Mouse (Mus musculus) stomach, postnatal 0 days (tissue): ENCODE data around the gene Ap3d1. TPM values are rescaled to one million over a fixed set of nuclear protein-coding genes. Genes with fewer than 3 reads are reported as not detected.

Experiments used
- ATAC-seq: fragments of 200-750 bp; cut with Nextera tagmentation; 2 replicates; pipeline ENCODE4 v1.8.0; 2017; ENCODE audit not compliant: low FRiP score, low TSS enrichment
- DNase-seq: peaks from one replicate; pipeline ENCODE4 v3.0.0-alpha.2; 2016; ENCODE audit warnings: low spot score
- H3K27ac ChIP-seq: fragments of 300-500 bp; sonication (generic); replicated peaks from 2 replicates; pipeline ENCODE4 v1.5.1; 2014; ENCODE audit warnings: mild to moderate bottlenecking, control low read depth
- H3K27me3 ChIP-seq: fragments of 300-500 bp; sonication (generic); 2 replicates; pipeline ENCODE4 v1.6.1; 2014; ENCODE audit warnings: low read length; ENCODE audit not compliant: control insufficient read depth, insufficient read depth
- H3K36me3 ChIP-seq: fragments of 300-500 bp; sonication (generic); 2 replicates; pipeline ENCODE4 v1.6.1; 2014; ENCODE audit warnings: low read length, mixed read lengths; ENCODE audit not compliant: control insufficient read depth, insufficient read depth
- H3K4me1 ChIP-seq: fragments of 300-500 bp; sonication (generic); replicated peaks from 2 replicates; pipeline ENCODE4 v1.6.1; 2014; ENCODE audit warnings: antibody characterized with exemption; ENCODE audit not compliant: control insufficient read depth, insufficient read depth
- H3K4me2 ChIP-seq: fragments of 300-500 bp; sonication (generic); replicated peaks from 2 replicates; pipeline ENCODE4 v1.6.1; 2014; ENCODE audit warnings: low read depth, mild to moderate bottlenecking, control low read depth, moderate library complexity
- H3K4me3 ChIP-seq: fragments of 300-500 bp; sonication (generic); 2 replicates; pipeline ENCODE4 v1.5.1; 2014; ENCODE audit warnings: low read depth, low read length, control low read depth
- H3K9ac ChIP-seq: fragments of 300-500 bp; sonication (generic); 2 replicates; pipeline ENCODE4 v1.6.1; 2014; ENCODE audit warnings: mild to moderate bottlenecking, low read length, control low read depth, mixed read lengths
- H3K9me3 ChIP-seq: fragments of 300-500 bp; sonication (generic); 2 replicates; pipeline ENCODE4 v1.6.1; 2016; ENCODE audit warnings: low read length; ENCODE audit not compliant: control insufficient read depth
- CTCF ChIP-seq: IDR thresholded peaks from 2 replicates; pipeline ENCODE4 v1.5.1; 2016; ENCODE audit warnings: antibody characterized with exemption, low read depth, mild to moderate bottlenecking, moderate library complexity
- EP300 ChIP-seq: optimal IDR thresholded peaks from 2 replicates; pipeline ENCODE3; 2016; ENCODE audit warnings: antibody characterized with exemption
- WGBS: fragments of 180-500 bp; shearing (Covaris S2); extraction: QIAGEN DNeasy Blood & Tissue Kit; methylation state at CpG from one replicate; pipeline ENCODE4 v1.1.7; 2014; 5-methylcytosine and 5-hydroxymethylcytosine counted together
- polyA plus RNA-seq: library from polyadenylated mRNA; unstranded; fragments of >200 nt; fragmentation: Nextera tagmentation; extraction: Ambion mirVana; gene quantifications from 2 replicates; pipeline ENCODE4 v1.2.1, GENCODE M21; 2015

Ap3d1 gene
- polyA plus RNA-seq = 38.7 and 42.7 TPM in 2 replicates

- peak; percentile 97 for DNase-seq
- TF ChIP-seq CTCF (peak; percentile 49), EP300 (no peak)
- Histone ChIP-seq H3K4me1 (peaks cover 10% of the 10 kb centered on the region; the same call in 1 of the 2 replicates), H3K9ac (peak within 1 kb of the TSS; percentile 97), H3K4me2 (peak within 1 kb of the TSS; percentile 90), H3K27ac (peak within 1 kb of the TSS; percentile 88), H3K9me3 (no peaks in the 10 kb centered on the region), H3K27me3 (no peaks in the 10 kb centered on the region), H3K4me3 (peak within 1 kb of the TSS; percentile 99), H3K36me3 (no peaks in the 10 kb centered on the region; the same call in 1 of the 2 replicates)
- peak; percentile 99 for ATAC-seq
- 2% methylated on average over 25 of the region's 25 CpGs for WGBS
Measured at GRCm38 (mm10) chr10:80742180-80742978, at the start of gene Ap3d1. Gene Ap3d1 (minus strand): TSS chr10:80742264.

DNA sequence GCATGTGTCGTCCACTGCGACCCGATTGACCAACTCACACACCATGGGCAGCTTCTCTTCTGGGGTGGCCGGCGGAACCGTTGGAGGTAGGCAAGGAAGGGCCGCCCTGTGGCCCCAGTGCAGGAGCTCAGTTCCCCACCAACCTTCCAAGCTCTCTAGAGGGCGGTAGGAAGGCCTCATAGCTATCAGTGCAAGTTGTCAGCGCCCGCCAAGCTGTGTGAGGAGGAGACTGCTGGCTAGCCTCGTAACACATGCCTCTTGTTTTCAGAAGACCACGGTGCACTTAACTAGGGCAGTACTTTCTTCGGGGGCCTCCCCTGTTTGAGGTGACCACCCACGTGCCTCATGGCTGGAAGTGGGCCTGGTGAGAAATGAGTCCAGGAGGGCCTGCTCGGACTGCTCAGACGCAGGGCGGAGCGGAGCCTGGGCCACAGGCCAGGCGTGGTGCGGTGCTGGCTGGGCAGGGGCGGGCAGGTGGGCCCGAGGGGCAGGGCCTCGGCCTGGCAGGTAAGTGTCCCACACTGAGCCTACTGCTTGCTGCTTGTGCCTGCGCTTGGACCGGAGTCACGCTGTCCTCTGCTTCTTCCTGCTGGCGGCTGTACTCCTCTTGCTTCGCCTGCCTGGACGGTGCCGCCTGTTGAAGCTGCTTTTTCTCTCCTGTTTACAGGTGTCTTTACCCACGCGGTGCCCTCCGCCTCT is 49.6 kb upstream of the Ap3d1 start:
- no peak for ATAC-seq

DNA sequence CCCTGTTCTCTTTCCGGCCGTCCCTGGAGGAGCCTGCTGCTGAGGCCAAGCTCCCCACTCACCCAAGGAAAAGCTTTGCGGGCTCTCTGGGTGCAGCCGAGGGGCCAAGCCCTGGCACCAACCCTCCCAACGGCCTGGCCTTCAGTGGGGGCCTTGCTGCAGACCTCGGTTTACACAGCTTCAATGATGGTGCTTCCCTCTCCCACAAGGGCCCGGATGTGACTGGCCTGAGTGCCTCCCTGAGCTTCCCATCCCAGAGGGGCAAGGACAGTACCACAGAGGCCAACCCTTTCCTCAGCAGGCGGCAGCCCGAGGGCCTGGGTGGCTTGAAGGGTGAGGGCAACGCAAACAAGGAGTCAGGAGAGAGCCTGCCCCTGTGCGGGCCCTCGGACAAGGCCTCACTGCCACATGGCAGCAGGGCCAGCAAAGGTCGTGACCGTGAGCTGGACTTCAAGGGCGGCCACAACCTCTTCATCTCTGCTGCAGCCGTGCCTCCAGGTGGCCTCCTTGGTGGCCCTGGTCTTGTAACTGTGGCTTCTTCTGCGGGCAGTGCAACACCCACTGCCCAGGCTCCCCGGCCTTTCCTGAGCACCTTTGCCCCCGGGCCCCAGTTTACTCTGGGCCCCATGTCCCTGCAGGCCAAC is 48.8 kb upstream of the Ap3d1 start:
- H3K4me2 ChIP-seq = no peak overlapping the region
- H3K4me1 ChIP-seq = no peaks in the 10 kb centered on the region
- no peak for TF ChIP-seq CTCF
- TF ChIP-seq EP300 = no peak
- no peak overlapping the region for H3K4me3 ChIP-seq
- H3K36me3 ChIP-seq = peaks cover 61% of the 10 kb centered on the region
- 90% methylated on average over 19 of the region's 19 CpGs for WGBS
- H3K27ac ChIP-seq = no peak overlapping the region
- no peaks in the 10 kb centered on the region for H3K27me3 ChIP-seq
- no peaks in the 10 kb centered on the region for H3K9me3 ChIP-seq
- no peak overlapping the region for H3K9ac ChIP-seq
- no peak for ATAC-seq
- DNase-seq = no peak

More for the DNA sequence above, 49.6 kb upstream of the Ap3d1 start:
- Histone ChIP-seq H3K27ac (no peak overlapping the region), H3K4me3 (no peak overlapping the region), H3K4me2 (no peak overlapping the region), H3K9ac (no peak overlapping the region), H3K9me3 (no peaks in the 10 kb centered on the region), H3K4me1 (no peaks in the 10 kb centered on the region; the same call in 1 of the 2 replicates), H3K36me3 (peaks cover 58% of the 10 kb centered on the region), H3K27me3 (no peaks in the 10 kb centered on the region)
- TF ChIP-seq EP300 = no peak
- TF ChIP-seq CTCF = no peak
- no peak for DNase-seq
- 71% methylated on average over 30 of the region's 33 CpGs for WGBS

DNA sequence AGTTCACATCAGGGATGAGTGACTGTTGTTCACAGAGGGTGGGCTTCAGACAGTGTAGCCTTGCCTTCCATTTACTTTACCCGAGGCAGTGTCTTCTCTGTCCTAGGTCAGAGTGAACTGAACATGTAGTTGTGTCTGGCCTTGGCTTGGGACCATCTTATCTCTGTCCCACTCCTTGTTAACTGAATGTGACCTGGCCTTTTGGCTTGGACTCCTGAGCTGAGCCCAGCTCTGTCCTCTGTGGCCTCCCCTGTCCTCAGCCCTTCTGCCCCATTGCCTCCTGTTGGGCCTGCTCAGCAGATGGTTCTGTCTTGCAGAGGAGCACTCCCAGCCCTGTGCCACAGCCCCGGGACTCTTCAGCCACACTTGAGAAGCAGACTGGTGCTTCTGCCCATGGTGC is 45.5 kb upstream of the Ap3d1 start:
- H3K4me3 ChIP-seq = no peak overlapping the region
- H3K4me1 ChIP-seq = no peaks in the 10 kb centered on the region
- H3K9ac ChIP-seq = no peak overlapping the region
- no peak overlapping the region for H3K4me2 ChIP-seq
- no peaks in the 10 kb centered on the region for H3K9me3 ChIP-seq
- TF ChIP-seq EP300 (no peak), CTCF (no peak)
- DNase-seq = no peak
- H3K27me3 ChIP-seq = no peaks in the 10 kb centered on the region
- peaks cover 75% of the 10 kb centered on the region for H3K36me3 ChIP-seq
- no peak overlapping the region for H3K27ac ChIP-seq
- no peak for ATAC-seq
- WGBS = 88% methylated on average over 2 of the region's 2 CpGs

DNA sequence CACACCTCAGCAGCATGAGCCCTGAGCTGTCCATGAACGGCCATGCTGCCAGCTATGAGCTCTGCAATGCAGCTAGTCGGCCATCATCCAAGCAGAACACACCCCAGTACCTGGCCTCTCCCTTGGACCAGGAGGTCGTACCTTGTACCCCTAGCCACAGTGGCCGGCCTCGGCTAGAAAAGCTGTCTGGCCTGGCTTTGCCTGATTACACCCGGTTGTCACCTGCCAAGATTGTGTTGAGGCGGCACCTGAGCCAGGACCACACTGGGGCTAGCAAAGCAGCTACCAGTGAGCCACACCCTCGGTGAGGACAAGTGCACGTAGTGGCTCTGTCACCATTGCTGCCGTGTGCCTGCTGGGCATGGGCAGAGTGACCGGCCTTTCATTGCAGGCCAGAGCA is 43.9 kb upstream of the Ap3d1 start:
- Histone ChIP-seq H3K4me1 (no peaks in the 10 kb centered on the region), H3K36me3 (peaks cover 73% of the 10 kb centered on the region), H3K4me3 (no peak overlapping the region), H3K9me3 (no peaks in the 10 kb centered on the region), H3K27me3 (no peaks in the 10 kb centered on the region), H3K27ac (no peak overlapping the region), H3K4me2 (no peak overlapping the region), H3K9ac (no peak overlapping the region)
- DNase-seq = no peak
- ATAC-seq = no peak
- WGBS = 92% methylated on average over 11 of the region's 11 CpGs
- TF ChIP-seq CTCF (no peak), EP300 (no peak)
